Mouse (Mus musculus) heart, postnatal 0 days (tissue): ENCODE results near the gene Flot1.

ENCODE experiments used
- CTCF ChIP-seq: IDR thresholded peaks from 2 replicates; pipeline ENCODE4 v1.5.1; 2016; ENCODE audit warnings: antibody characterized with exemption, control low read depth, low read depth
- EP300 ChIP-seq: IDR thresholded peaks from 2 replicates; pipeline ENCODE4 v1.6.1; 2016; ENCODE audit warnings: antibody characterized with exemption, low read depth

- TF ChIP-seq CTCF: no peak
- TF ChIP-seq EP300: no peak
These were observed 36.3 kb downstream of the Flot1 start for GRCm38 (mm10) chr17:35859371-35859770.
